Mouse (Mus musculus): ENCODE results near the gene Rabepk. TPM values are rescaled to one million over a fixed set of nuclear protein-coding genes. Genes with fewer than 3 reads are reported as not detected.
A peak's percentile ranks its signal among the peaks of the same experiment; 100 is the strongest.

Rabepk gene
- total RNA-seq, 1 experiment from 2014 or later = 66.2 TPM

- ATAC-seq (replicated peaks in 1 of 2; ENCODE audit: insufficient read depth in 1 of 2, low FRiP score in 2 of 2, low TSS enrichment in 1 of 2, low read depth in 1 of 2, poor library complexity in 2 of 2, severe bottlenecking in 2 of 2) = no peak
Observed at GRCm38 (mm10) chr2:34744476-34744875, 55.2 kb downstream of the Rabepk start.

DNA sequence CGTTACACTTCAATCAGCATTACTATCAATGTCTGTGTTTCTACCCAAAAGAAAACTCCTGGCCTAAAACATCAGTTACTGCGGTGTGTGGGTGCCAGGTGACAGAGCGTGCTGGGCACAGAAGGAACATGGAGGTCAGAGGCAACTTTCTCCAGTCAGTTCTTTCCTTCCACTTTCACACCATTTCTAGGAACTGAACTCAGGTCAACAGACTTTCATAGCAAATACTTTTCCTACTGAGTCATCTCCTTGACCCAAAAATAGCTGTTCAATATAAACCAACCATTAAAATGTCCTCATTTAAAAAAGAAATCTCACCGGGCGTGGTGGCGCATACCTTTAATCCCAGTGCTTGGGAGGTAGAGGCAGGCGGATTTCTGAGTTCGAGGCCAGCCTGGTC, 57.0 kb downstream of the Rabepk start:
- ATAC-seq (replicated peaks in 1 of 2; ENCODE audit: insufficient read depth in 1 of 2, low FRiP score in 2 of 2, low TSS enrichment in 1 of 2, low read depth in 1 of 2, poor library complexity in 2 of 2, severe bottlenecking in 2 of 2) = no peak

GRCm38 (mm10) chr2:34741390-34742159, 58.1 kb downstream of the Rabepk start:
- ATAC-seq (replicated peaks in 1 of 2; ENCODE audit: insufficient read depth in 1 of 2, low FRiP score in 2 of 2, low TSS enrichment in 1 of 2, low read depth in 1 of 2, poor library complexity in 2 of 2, severe bottlenecking in 2 of 2) = peak; percentile 27 to 47

GRCm38 (mm10) chr2:34739684-34740391, 59.9 kb downstream of the Rabepk start:
- no peak for ATAC-seq (replicated peaks in 1 of 2; ENCODE audit: insufficient read depth in 1 of 2, low FRiP score in 2 of 2, low TSS enrichment in 1 of 2, low read depth in 1 of 2, poor library complexity in 2 of 2, severe bottlenecking in 2 of 2)

DNA sequence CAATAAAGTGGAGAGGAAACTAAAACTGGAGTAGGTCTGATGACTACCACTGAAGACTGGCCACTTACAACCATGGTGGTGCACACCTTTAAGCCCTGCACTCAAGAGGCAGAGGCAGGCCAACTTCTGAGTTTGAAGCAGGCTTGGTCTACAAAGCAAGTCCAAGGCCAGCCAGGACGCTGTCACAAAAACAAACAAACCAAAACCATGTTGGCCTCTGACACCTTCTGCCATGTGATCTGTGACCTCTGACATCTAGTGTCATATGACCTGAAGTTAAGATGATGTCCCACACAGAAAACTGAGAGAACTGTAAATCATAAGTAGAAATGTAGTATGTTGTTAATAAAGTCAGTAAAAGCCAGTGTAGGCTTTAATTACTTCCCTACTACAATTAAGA, 61.8 kb downstream of the Rabepk start:
- no peak for ATAC-seq (replicated peaks in 1 of 2; ENCODE audit: insufficient read depth in 1 of 2, low FRiP score in 2 of 2, low TSS enrichment in 1 of 2, low read depth in 1 of 2, poor library complexity in 2 of 2, severe bottlenecking in 2 of 2)

DNA sequence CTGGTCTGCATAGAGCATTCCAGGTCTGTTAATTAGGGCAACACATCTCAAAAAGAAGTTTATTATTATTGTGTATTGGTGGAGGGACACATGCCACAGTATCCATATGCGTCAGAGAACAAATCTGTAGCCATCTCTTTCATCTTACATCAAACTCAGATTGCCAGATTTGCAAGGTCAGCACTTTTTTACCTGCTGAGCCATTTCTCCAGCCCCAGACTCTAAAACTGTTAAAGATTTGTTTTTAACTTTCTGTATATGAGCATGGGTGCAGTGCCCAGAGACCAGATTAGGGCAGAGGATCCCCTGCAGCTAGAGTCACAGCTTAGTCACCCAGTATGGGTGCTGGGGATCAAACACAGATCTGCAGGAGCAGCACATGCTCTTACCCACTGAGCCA, 63.1 kb downstream of the Rabepk start:
- no peak for ATAC-seq (replicated peaks in 1 of 2; ENCODE audit: insufficient read depth in 1 of 2, low FRiP score in 2 of 2, low TSS enrichment in 1 of 2, low read depth in 1 of 2, poor library complexity in 2 of 2, severe bottlenecking in 2 of 2)

Other genes with a start within 250 kb of the Rabepk start
- 101 and 110 TPM in 2 replicates for gene Gapvd1, start 44.7 kb downstream of the Rabepk start, total RNA-seq (2017)
- 812 and 949 TPM in 2 replicates for gene Hspa5, start 27.9 kb downstream of the Rabepk start, total RNA-seq (2017)
- gene Fbxw2, start 26.4 kb upstream of the Rabepk start, total RNA-seq (2017) = 76.7 and 81.1 TPM in 2 replicates
- gene Gm34653, start 33.1 kb upstream of the Rabepk start, total RNA-seq (2017) = not detected in 2 replicates
- gene Cutal, start 74.5 kb upstream of the Rabepk start, total RNA-seq (2017) = not detected in 2 replicates
- 27.8 and 54.6 TPM in 2 replicates for gene Psmd5, start 75.1 kb upstream of the Rabepk start, total RNA-seq (2017)
- 5.7 and 10.0 TPM in 2 replicates for gene Phf19, start 114.1 kb upstream of the Rabepk start, total RNA-seq (2017)
- 6.3 and 11.3 TPM in 2 replicates for gene Traf1, start 161.9 kb upstream of the Rabepk start, total RNA-seq (2017)